Mouse (Mus musculus) forebrain, embryonic 14.5 days (tissue): ENCODE measurements around the gene Chrm1. TPM values are rescaled to one million over a fixed set of nuclear protein-coding genes. Genes with fewer than 3 reads are reported as not detected.

Source experiments
- ATAC-seq: fragments of 200-750 bp; cut with Nextera tagmentation; 2 replicates; pipeline ENCODE4 v1.8.0; 2017; ENCODE audit warnings: mild to moderate bottlenecking, moderate library complexity
- DNase-seq: peaks from one replicate; pipeline ENCODE4 v3.0.0-alpha.2; 2015; ENCODE audit warnings: low spot score
- H3K27ac ChIP-seq: fragments of 300-500 bp; sonication (generic); 2 replicates; pipeline ENCODE4 v1.5.1; 2014; ENCODE audit warnings: low read depth, mild to moderate bottlenecking, control low read depth, low read length, moderate library complexity
- H3K27me3 ChIP-seq: fragments of 300-500 bp; sonication (generic); replicated peaks from 2 replicates; pipeline ENCODE4 v1.6.1; 2014; ENCODE audit warnings: low read length, control low read depth, mixed read lengths; ENCODE audit not compliant: control insufficient read depth, insufficient read depth
- H3K36me3 ChIP-seq: fragments of 300-500 bp; sonication (generic); 2 replicates; pipeline ENCODE4 v1.6.1; 2014; ENCODE audit warnings: low read length, control low read depth; ENCODE audit not compliant: control insufficient read depth, insufficient read depth
- H3K4me1 ChIP-seq: fragments of 300-500 bp; sonication (generic); 2 replicates; pipeline ENCODE4 v1.6.1; 2014; ENCODE audit warnings: antibody characterized with exemption, low read length, control low read depth; ENCODE audit not compliant: control insufficient read depth, insufficient read depth
- H3K4me2 ChIP-seq: fragments of 300-500 bp; sonication (generic); 2 replicates; pipeline ENCODE4 v1.6.1; 2014; ENCODE audit warnings: mild to moderate bottlenecking, control low read depth, low read length
- H3K4me3 ChIP-seq: fragments of 300-500 bp; sonication (generic); 2 replicates; pipeline ENCODE4 v1.5.1; 2014; ENCODE audit warnings: low read depth, low read length, control low read depth
- H3K9ac ChIP-seq: fragments of 300-500 bp; sonication (generic); 2 replicates; pipeline ENCODE4 v1.6.1; 2014; ENCODE audit warnings: mild to moderate bottlenecking, low read length, control low read depth, moderate library complexity
- H3K9me3 ChIP-seq: fragments of 300-500 bp; sonication (generic); replicated peaks from 2 replicates; pipeline ENCODE4 v1.6.1; 2016; ENCODE audit warnings: low read length, control low read depth, mixed read lengths; ENCODE audit not compliant: control insufficient read depth
- WGBS: fragments of 180-500 bp; shearing (Covaris S2); extraction: QIAGEN DNeasy Blood & Tissue Kit; methylation state at CpG from one replicate; pipeline ENCODE4 v1.1.7; 2014; 5-methylcytosine and 5-hydroxymethylcytosine counted together
- polyA plus RNA-seq: library from polyadenylated mRNA; unstranded; fragments of >200 nt; fragmentation: Nextera tagmentation; extraction: Ambion mirVana; gene quantifications from 2 replicates; pipeline ENCODE4 v1.2.1, GENCODE M21; 2014

Gene Chrm1
- polyA plus RNA-seq, 1 experiment from 2014 or later = 1.7 TPM

- H3K4me3 ChIP-seq = no peak overlapping the region
- no peaks in the 10 kb centered on the region for H3K9me3 ChIP-seq
- H3K27me3 ChIP-seq = no peaks in the 10 kb centered on the region
- no peak overlapping the region for H3K4me2 ChIP-seq
- 81% methylated on average over 9 of the region's 9 CpGs for WGBS
- H3K9ac ChIP-seq = no peak overlapping the region
- no peak for DNase-seq
- no peak overlapping the region for H3K27ac ChIP-seq
- H3K4me1 ChIP-seq = no peaks in the 10 kb centered on the region
- no peak for ATAC-seq
- H3K36me3 ChIP-seq = no peaks in the 10 kb centered on the region
These were observed 9.9 kb downstream of the Chrm1 start for GRCm38 (mm10) chr19:8673336-8674063.

DNA sequence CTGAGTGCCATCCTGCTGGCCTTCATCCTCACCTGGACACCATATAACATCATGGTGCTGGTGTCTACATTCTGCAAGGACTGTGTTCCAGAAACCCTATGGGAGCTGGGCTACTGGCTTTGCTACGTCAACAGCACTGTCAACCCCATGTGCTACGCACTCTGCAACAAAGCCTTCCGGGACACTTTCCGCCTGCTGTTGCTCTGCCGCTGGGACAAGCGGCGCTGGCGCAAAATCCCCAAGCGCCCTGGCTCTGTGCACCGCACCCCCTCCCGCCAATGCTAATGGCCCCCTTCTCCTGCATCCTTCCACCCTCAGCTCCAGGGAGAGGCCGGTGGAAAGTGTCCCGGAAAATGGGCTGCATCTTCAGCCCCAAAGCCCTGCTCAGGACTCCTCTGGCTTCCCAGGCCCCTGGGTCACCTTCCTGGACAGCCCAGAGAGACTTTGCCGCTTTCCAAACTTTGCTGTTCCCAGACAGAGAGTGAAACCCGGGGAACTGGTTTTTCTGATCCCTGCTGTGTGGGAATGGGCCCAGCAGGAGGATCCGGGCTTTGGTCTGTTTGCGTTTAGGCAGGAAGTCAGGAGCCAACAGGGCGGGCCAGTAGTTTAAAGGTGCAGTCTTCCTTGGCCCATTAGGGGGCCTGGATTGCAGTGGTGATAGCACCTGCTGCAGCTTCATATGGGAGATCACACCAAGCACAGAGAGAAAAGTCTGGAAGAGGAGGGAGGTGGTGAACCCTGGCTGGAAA lies 15.6 kb downstream of the Chrm1 start:
- H3K27ac ChIP-seq = no peak overlapping the region
- no peak overlapping the region for H3K9ac ChIP-seq
- no peak overlapping the region for H3K4me2 ChIP-seq
- H3K9me3 ChIP-seq = no peaks in the 10 kb centered on the region
- 22% methylated on average over 18 of the region's 18 CpGs for WGBS
- no peak for DNase-seq
- no peak for ATAC-seq
- H3K36me3 ChIP-seq = no peaks in the 10 kb centered on the region
- no peak overlapping the region for H3K4me3 ChIP-seq
- no peaks in the 10 kb centered on the region for H3K4me1 ChIP-seq
- no peaks in the 10 kb centered on the region for H3K27me3 ChIP-seq

- DNase-seq (no peak), ATAC-seq (no peak)
- no peaks in the 10 kb centered on the region for H3K4me1 ChIP-seq
- no peak overlapping the region for H3K9ac ChIP-seq
- 98% methylated on average over 4 of the region's 4 CpGs for whole genome bisulfite sequencing
- no peak overlapping the region for H3K27ac ChIP-seq
- no peak overlapping the region for H3K4me2 ChIP-seq
- no peaks in the 10 kb centered on the region for H3K9me3 ChIP-seq
- H3K27me3 ChIP-seq = no peaks in the 10 kb centered on the region
- H3K36me3 ChIP-seq = no peaks in the 10 kb centered on the region
- H3K4me3 ChIP-seq = no peak overlapping the region
These were observed 18.2 kb downstream of the Chrm1 start for GRCm38 (mm10) chr19:8681633-8682362.

- H3K36me3 ChIP-seq = no peaks in the 10 kb centered on the region
- no peaks in the 10 kb centered on the region for H3K4me1 ChIP-seq
- ATAC-seq (peak; percentile 70), DNase-seq (peak; percentile 92)
- no peak overlapping the region for H3K9ac ChIP-seq
- WGBS = 2% methylated on average over 3 of the region's 3 CpGs
- H3K4me2 ChIP-seq = no peak overlapping the region
- H3K9me3 ChIP-seq = no peaks in the 10 kb centered on the region
- H3K4me3 ChIP-seq = no peak overlapping the region
- no peak overlapping the region for H3K27ac ChIP-seq
- no peaks in the 10 kb centered on the region for H3K27me3 ChIP-seq
These were observed 19.4 kb downstream of the Chrm1 start for GRCm38 (mm10) chr19:8682996-8683395.

GRCm38 (mm10) chr19:8683627-8684026 lies 20.0 kb downstream of the Chrm1 start:
- ATAC-seq = no peak
- Histone ChIP-seq H3K27me3 (no peaks in the 10 kb centered on the region), H3K27ac (no peak overlapping the region), H3K4me1 (no peaks in the 10 kb centered on the region), H3K36me3 (no peaks in the 10 kb centered on the region), H3K4me3 (no peak overlapping the region), H3K9me3 (no peaks in the 10 kb centered on the region), H3K4me2 (no peak overlapping the region), H3K9ac (no peak overlapping the region)
- DNase-seq = no peak
- 75% methylated on average over 2 of the region's 2 CpGs for WGBS

GRCm38 (mm10) chr19:8691871-8692539 lies 28.4 kb downstream of the Chrm1 start:
- H3K4me1 ChIP-seq = no peaks in the 10 kb centered on the region
- H3K4me2 ChIP-seq = no peak overlapping the region
- H3K27ac ChIP-seq = peak overlapping the region; percentile 39; the same call in 1 of the 2 replicates
- H3K27me3 ChIP-seq = no peaks in the 10 kb centered on the region
- DNase-seq = peak; percentile 50
- no peak for ATAC-seq
- no peak overlapping the region for H3K9ac ChIP-seq
- 44% methylated on average over 9 of the region's 9 CpGs for WGBS
- H3K4me3 ChIP-seq = no peak overlapping the region
- no peaks in the 10 kb centered on the region for H3K36me3 ChIP-seq
- H3K9me3 ChIP-seq = no peaks in the 10 kb centered on the region

DNA sequence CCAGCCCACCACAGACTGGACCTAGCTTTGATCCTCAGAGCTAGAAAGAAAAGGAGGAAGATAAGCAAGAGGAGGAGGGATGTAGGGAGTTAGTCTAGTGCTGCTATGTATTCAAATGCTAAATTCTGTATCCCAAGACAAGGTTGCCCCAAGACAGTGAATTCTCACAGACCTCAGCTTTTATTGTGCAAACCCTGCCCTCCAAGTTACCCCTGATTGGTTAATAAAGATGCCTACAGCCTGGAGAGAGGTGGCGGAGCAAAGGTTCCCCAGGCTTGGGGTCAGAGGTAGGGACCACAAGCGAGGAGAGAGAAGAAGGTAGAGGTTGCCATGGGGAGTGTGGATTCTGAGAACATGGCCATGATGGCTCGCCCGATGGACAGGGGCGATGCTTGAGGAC lies 29.2 kb downstream of the Chrm1 start:
- no peak for DNase-seq
- ATAC-seq = no peak
- Histone ChIP-seq H3K4me1 (no peaks in the 10 kb centered on the region), H3K9ac (no peak overlapping the region), H3K4me2 (no peak overlapping the region), H3K27ac (no peak overlapping the region), H3K27me3 (no peaks in the 10 kb centered on the region), H3K9me3 (no peaks in the 10 kb centered on the region), H3K36me3 (no peaks in the 10 kb centered on the region), H3K4me3 (no peak overlapping the region)
- 71% methylated on average over 5 of the region's 5 CpGs for WGBS

- no peak overlapping the region for H3K4me2 ChIP-seq
- no peak for DNase-seq
- H3K4me3 ChIP-seq = no peak overlapping the region
- no peaks in the 10 kb centered on the region for H3K36me3 ChIP-seq
- H3K9ac ChIP-seq = no peak overlapping the region
- WGBS = 64% methylated on average over 6 of the region's 6 CpGs
- H3K4me1 ChIP-seq = no peaks in the 10 kb centered on the region
- H3K9me3 ChIP-seq = no peaks in the 10 kb centered on the region
- no peaks in the 10 kb centered on the region for H3K27me3 ChIP-seq
- ATAC-seq = no peak
- H3K27ac ChIP-seq = no peak overlapping the region
These were observed 31.7 kb downstream of the Chrm1 start for GRCm38 (mm10) chr19:8695330-8695729.
